Mouse (Mus musculus): Measurements from ENCODE around the gene Neo1. TPM values are rescaled to one million over a fixed set of nuclear protein-coding genes. Genes with fewer than 3 reads are reported as not detected.

Gene Neo1
- total and polyA plus RNA-seq, 2 experiments from 2014 or later = 40.7 to 181 TPM

DNA sequence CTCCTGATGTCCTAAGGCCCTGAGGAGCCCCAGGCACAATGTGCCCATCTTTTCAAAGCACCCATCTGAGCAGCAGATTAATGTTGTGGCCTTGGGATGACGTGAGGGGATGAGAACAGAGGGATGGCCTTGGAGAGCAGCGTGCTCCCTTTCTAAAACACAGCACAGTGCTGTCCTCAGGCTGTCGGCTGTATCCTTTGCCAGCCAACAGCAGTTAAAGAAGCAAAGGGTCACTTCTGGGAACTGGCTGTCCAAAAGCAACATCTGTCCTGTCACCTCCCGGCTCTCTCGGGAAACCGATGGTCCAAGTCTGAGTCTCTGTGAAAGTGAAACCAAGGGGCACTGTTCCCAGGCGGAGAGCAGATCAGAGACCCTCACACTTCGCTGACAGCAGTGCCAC, 20.0 kb upstream of the Neo1 start:
- H3K9ac ChIP-seq (replicated peaks; ENCODE audit: low read length, poor library complexity, severe bottlenecking) = no peak overlapping the region
- no peaks in the 10 kb centered on the region for H3K9me3 ChIP-seq (ENCODE audit: low read length)
- no peak for TF ChIP-seq CTCF (IDR thresholded peaks at IDR 0.05)
- no peaks in the 10 kb centered on the region for H3K4me1 ChIP-seq (ENCODE audit: insufficient read depth, low read length)
- H3K4me3 ChIP-seq (ENCODE audit: low read depth, low read length) = no peak overlapping the region
- no peak for DNase-seq (ENCODE audit: low spot score)
- 83% methylated on average over 8 of the region's 8 CpGs for WGBS
- H3K36me3 ChIP-seq (ENCODE audit: insufficient read depth, low read length) = no peaks in the 10 kb centered on the region
- no peaks in the 10 kb centered on the region for H3K27me3 ChIP-seq (ENCODE audit: insufficient read depth, low read length)
- no peak for ATAC-seq (ENCODE audit: low FRiP score)
- no peak overlapping the region for H3K27ac ChIP-seq (ENCODE audit: low read depth, low read length)
- no peak overlapping the region for H3K4me2 ChIP-seq (ENCODE audit: low read depth, low read length, poor library complexity, severe bottlenecking)

DNA sequence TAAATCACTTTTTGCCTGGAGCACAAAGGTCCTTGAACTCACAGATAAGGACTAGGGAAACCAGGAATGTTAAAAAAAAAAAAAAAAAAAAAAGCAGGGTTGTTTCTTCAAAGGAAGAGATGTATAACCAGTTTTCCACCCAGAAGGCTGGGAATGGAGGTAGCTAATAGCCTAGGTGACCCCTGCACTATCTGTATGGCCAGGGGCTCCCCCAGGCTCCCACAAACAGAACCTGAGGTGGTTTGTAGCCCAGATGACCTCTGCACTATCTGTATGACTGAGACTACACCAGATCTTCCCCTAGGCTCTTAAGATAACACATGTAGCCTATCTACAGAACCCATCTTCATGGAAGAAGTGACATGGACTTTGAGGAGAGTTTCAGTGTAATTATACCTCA, 5.6 kb upstream of the Neo1 start:
- no peak for TF ChIP-seq CTCF (IDR thresholded peaks at IDR 0.05)
- no peak for ATAC-seq (ENCODE audit: low FRiP score)
- no peak overlapping the region for H3K4me3 ChIP-seq (ENCODE audit: low read depth, low read length)

DNA sequence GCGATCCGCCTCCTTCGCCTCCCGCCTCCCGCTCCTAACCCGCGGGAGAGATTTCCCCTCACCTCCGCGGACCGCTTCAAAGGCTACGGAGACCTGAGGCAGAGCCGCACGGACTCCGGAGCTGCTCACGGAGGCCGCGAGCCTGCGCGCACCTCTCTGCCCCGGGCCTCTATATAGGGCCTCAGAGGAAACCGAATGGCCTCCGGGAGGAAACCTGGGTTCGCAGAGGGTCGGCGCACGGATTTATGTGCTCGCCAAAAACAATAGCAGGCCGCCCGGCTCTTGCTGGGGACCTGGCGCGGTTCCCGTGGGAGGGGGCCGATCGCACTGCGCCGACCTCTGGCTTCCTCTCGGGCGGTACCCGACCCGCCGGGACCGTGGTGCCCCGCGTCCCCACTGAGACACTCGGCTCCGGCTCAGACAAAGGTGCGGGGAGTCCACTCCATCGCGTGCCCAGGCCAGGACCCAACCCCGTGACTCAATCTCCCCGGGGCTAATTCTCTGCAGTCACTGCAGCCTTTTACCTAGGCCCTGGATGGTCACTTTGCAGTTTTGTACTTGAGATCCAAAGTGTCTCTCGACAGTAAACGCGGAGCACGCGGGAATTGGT, 596 bp upstream of the Neo1 start:
- Histone ChIP-seq H3K27ac (ENCODE audit: low read depth, low read length) (peak overlapping the region; percentile 99), H3K9me3 (ENCODE audit: low read length) (no peaks in the 10 kb centered on the region), H3K27me3 (ENCODE audit: insufficient read depth, low read length) (no peaks in the 10 kb centered on the region), H3K9ac (replicated peaks; ENCODE audit: low read length, poor library complexity, severe bottlenecking) (peak overlapping the region; percentile 95), H3K4me1 (ENCODE audit: insufficient read depth, low read length) (peaks cover 14% of the 10 kb centered on the region; the same call in 1 of the 2 replicates), H3K4me3 (ENCODE audit: low read depth, low read length) (peak overlapping the region; percentile 94), H3K4me2 (ENCODE audit: low read depth, low read length, poor library complexity, severe bottlenecking) (peak overlapping the region; percentile 85), H3K36me3 (ENCODE audit: insufficient read depth, low read length) (no peaks in the 10 kb centered on the region)
- TF ChIP-seq CTCF (IDR thresholded peaks at IDR 0.05) = no peak
- DNase-seq (ENCODE audit: low spot score) = no peak
- ATAC-seq (ENCODE audit: low FRiP score) = peak; percentile 53
- WGBS = under 1% methylated on average over 56 of the region's 56 CpGs

More for the DNA sequence above, 5.6 kb upstream of the Neo1 start:
- no peaks in the 10 kb centered on the region for H3K9me3 ChIP-seq (ENCODE audit: low read length)
- no peaks in the 10 kb centered on the region for H3K36me3 ChIP-seq (ENCODE audit: insufficient read depth, low read length)
- no peak overlapping the region for H3K27ac ChIP-seq (ENCODE audit: low read depth, low read length)
- H3K4me2 ChIP-seq (ENCODE audit: low read depth, low read length, poor library complexity, severe bottlenecking) = no peak overlapping the region
- no peaks in the 10 kb centered on the region for H3K27me3 ChIP-seq (ENCODE audit: insufficient read depth, low read length)
- no peak overlapping the region for H3K9ac ChIP-seq (replicated peaks; ENCODE audit: low read length, poor library complexity, severe bottlenecking)
- H3K4me1 ChIP-seq (ENCODE audit: insufficient read depth, low read length) = peaks cover 4% of the 10 kb centered on the region; the same call in 1 of the 2 replicates
- DNase-seq (ENCODE audit: low spot score) = no peak

DNA sequence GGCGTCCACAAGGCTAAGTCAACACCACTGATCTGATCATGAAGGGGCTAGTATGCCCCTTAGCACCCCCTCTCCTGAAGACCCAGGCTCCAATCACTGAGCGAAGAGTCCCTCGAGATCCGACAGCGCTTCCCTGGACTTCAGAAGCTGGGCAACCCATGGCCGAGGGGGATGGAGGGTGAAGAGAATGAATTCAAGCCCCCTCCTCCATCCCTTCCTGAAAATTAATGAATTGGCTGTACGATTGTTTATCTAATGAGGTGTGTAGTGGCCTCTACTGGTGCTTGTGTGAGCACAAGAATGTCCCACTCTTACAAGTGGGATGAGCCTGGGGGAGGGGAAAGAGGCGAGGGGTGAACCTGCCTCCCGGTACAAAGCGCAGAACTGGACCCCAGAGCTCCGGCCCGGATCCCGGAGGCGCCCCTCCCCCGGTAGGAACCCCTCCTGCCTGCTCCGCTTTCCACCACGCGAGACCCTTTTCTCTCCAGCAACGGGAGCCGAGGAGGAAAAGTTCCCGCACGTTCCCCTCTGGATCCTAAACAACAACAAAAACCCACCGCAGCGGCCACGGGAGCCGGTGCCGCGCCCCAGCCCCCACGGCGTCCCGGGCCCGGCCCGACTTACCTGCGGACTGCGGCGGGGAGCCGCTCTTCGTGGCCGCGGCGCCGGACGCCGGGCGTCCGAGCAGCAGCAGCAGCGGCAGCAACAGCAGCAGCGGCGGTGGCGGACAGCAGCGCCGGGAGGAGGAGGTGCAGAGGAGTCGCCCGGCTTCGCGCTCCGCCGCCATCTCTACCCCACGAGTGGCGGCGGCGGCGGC, 691 bp downstream of the Neo1 start:
- DNase-seq (ENCODE audit: low spot score) (peak; percentile 79), ATAC-seq (ENCODE audit: low FRiP score) (peak; percentile 45)
- H3K9me3 ChIP-seq (ENCODE audit: low read length) = no peaks in the 10 kb centered on the region
- TF ChIP-seq CTCF (IDR thresholded peaks at IDR 0.05) = peak; percentile 65
- peak overlapping the region; percentile 99 for H3K27ac ChIP-seq (ENCODE audit: low read depth, low read length)
- peak overlapping the region; percentile 94 for H3K4me3 ChIP-seq (ENCODE audit: low read depth, low read length)
- H3K36me3 ChIP-seq (ENCODE audit: insufficient read depth, low read length) = no peaks in the 10 kb centered on the region
- H3K9ac ChIP-seq (replicated peaks; ENCODE audit: low read length, poor library complexity, severe bottlenecking) = peak overlapping the region; percentile 95
- peaks cover 14% of the 10 kb centered on the region; the same call in 1 of the 2 replicates for H3K4me1 ChIP-seq (ENCODE audit: insufficient read depth, low read length)
- WGBS = under 1% methylated on average over 36 of the region's 63 CpGs
- H3K4me2 ChIP-seq (ENCODE audit: low read depth, low read length, poor library complexity, severe bottlenecking) = peak overlapping the region; percentile 85
- no peaks in the 10 kb centered on the region for H3K27me3 ChIP-seq (ENCODE audit: insufficient read depth, low read length)

DNA sequence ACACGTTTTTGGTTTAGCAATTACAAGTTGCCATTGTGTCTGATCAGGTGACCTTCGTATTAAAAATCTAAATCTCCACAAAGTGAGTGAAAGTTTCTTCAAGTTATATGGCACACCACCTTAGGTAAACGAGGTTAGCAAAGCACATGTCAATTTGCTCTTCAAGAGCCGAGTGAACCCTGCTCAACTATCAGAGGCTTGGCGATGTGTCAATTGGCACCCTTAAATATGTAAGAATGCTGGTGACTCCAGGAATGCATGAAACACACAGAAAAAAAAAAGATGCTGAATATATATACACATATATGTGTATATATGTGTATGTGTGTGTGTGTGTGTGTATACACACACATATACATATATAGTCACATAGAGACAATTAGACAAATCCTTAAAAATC, 1.4 kb downstream of the Neo1 start:
- no peak for TF ChIP-seq CTCF (IDR thresholded peaks at IDR 0.05)
- no peaks in the 10 kb centered on the region for H3K36me3 ChIP-seq (ENCODE audit: insufficient read depth, low read length)
- peak overlapping the region; percentile 94 for H3K4me3 ChIP-seq (ENCODE audit: low read depth, low read length)
- no peak for ATAC-seq (ENCODE audit: low FRiP score)
- DNase-seq (ENCODE audit: low spot score) = peak; percentile 15
- H3K4me1 ChIP-seq (ENCODE audit: insufficient read depth, low read length) = peaks cover 14% of the 10 kb centered on the region; the same call in 1 of the 2 replicates
- 25% methylated on average over 5 of the region's 5 CpGs for WGBS
- H3K4me2 ChIP-seq (ENCODE audit: low read depth, low read length, poor library complexity, severe bottlenecking) = peak overlapping the region; percentile 85
- no peaks in the 10 kb centered on the region for H3K9me3 ChIP-seq (ENCODE audit: low read length)
- peak overlapping the region; percentile 95; the same call in 1 of the 2 replicates for H3K9ac ChIP-seq (replicated peaks; ENCODE audit: low read length, poor library complexity, severe bottlenecking)
- H3K27me3 ChIP-seq (ENCODE audit: insufficient read depth, low read length) = no peaks in the 10 kb centered on the region
- 0 out of 2 replicates have a peak overlapping the region, but pooled peaks have one; percentile 99 for H3K27ac ChIP-seq (ENCODE audit: low read depth, low read length)

DNA sequence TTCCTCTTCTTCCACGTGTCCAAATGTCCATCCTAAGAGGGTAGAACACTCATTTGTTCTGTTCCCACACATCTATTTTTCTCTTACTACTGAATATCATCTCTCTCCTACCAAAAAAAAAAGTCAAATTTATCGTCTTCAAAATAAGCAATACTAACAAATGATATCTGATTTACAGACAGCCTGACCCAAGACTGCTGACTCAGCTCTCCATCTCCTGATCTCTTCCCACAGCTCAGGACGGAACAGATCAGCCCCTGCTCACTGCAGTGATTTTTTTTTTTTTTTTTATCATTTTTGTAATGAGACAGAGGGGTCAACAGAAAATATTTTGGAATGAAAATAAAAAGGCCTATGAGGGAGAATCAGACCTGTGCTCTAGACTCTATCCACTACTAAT, 2.7 kb downstream of the Neo1 start:
- H3K9ac ChIP-seq (replicated peaks; ENCODE audit: low read length, poor library complexity, severe bottlenecking) = no peak overlapping the region
- WGBS = 55% methylated on average over 3 of the region's 3 CpGs
- H3K4me2 ChIP-seq (ENCODE audit: low read depth, low read length, poor library complexity, severe bottlenecking) = peak overlapping the region; percentile 85
- no peaks in the 10 kb centered on the region for H3K36me3 ChIP-seq (ENCODE audit: insufficient read depth, low read length)
- H3K27ac ChIP-seq (ENCODE audit: low read depth, low read length) = no peak overlapping the region
- no peak for DNase-seq (ENCODE audit: low spot score)
- TF ChIP-seq CTCF (IDR thresholded peaks at IDR 0.05) = no peak
- peak overlapping the region; percentile 18; the same call in 1 of the 2 replicates for H3K4me3 ChIP-seq (ENCODE audit: low read depth, low read length)
- no peaks in the 10 kb centered on the region for H3K27me3 ChIP-seq (ENCODE audit: insufficient read depth, low read length)
- H3K9me3 ChIP-seq (ENCODE audit: low read length) = no peaks in the 10 kb centered on the region
- ATAC-seq (ENCODE audit: low FRiP score) = no peak
- H3K4me1 ChIP-seq (ENCODE audit: insufficient read depth, low read length) = peaks cover 14% of the 10 kb centered on the region; the same call in 1 of the 2 replicates
